Mouse (Mus musculus): ENCODE results near the gene Ptdss2. TPM values are rescaled to one million over a fixed set of nuclear protein-coding genes. Genes with fewer than 3 reads are reported as not detected.

Ptdss2 gene
- polyA plus RNA-seq, 1 experiment: 62.4 TPM

GRCm38 (mm10) chr7:141121051-141121531 lies 1.1 kb upstream of the Ptdss2 start:
- DNase-seq (ENCODE audit: extremely low spot score in 1 of 2, low spot score in 1 of 2): no peak

GRCm38 (mm10) chr7:141122689-141123516 lies 721 bp downstream of the Ptdss2 start:
- peak; percentile 84 to 89 for DNase-seq (ENCODE audit: extremely low spot score in 1 of 2, low spot score in 1 of 2)

- no peak for DNase-seq (ENCODE audit: extremely low spot score in 1 of 2, low spot score in 1 of 2)
Observed at GRCm38 (mm10) chr7:141123517-141123856, 1.3 kb downstream of the Ptdss2 start.

DNA sequence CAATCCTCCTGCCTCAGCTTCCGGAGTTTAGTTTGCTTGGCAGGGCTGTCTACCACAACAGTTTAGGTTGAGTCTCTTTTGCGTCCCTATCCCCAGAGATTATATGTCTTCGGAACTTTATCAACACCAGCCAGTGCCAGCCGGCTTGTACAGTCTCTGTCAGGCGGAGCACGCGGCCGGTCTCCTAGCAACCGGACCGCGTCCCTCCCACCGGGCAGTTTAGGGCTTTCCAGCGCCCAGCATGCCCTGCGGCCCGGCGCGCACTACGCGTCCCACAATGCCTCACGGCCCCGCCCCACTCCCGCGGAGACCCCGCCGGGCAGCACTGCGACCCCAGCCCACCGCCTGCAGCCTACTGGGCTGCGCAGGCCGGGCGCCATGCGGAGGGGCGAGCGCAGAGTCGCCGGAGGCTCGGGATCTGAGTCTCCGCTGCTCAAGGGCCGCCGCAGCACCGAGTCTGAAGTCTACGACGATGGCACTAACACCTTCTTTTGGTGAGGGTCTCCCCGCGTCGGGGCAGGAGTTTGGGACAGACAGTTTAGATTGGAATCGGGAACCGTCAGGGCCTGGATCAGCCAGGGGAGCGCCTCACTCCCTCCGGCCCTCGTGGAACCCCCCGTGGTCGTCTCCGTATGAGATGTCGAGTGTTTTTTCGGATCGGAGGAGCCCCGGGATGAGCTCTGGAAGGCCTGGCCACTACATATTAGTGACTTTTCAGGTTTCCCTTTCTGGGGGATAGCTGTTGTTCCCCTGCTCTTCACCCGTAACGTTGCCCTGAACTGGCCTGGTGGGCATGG lies 9.0 kb downstream of the Ptdss2 start:
- DNase-seq (ENCODE audit: extremely low spot score in 1 of 2, low spot score in 1 of 2): peak; percentile 68 to 91

DNA sequence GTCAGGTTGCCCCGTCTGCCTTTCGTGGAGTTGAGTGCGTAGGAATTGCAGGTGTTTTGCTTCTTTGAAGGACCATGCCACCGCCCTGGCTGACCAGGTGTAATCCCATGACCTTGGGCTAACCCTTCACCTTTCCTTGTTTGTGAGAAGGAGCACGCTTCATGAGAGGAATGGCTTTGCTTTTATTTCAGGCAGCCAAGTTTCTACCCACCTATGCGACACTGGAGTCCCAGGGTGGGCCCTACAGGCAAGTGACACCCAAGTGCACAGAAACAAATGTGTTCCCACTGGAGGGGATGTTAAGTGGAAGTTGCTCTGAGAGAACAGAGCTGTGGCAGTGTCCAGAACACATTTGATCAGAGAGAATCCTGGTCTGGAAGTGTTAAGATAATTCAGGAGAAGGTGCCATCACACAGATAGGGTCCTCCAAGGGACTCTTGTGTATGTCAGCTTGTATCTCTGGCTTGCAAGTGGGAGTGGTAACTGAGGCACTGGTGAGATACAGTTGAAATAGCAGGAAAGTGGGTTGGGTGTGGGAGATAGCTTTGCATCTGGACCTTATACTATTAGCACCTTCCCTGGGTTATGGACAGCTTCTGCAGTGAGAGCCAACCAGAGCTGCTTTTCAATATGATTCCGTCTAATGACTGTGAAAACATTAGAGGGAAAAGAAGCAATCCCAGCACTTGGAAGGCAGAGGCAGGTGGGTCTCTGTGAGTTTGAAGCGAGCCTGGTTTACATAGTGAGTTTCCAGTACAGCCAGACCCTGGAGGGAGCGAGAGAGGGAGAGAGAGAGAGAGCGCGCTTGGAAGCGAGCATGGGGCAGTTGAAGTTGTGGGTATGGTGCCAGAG lies 9.9 kb downstream of the Ptdss2 start:
- DNase-seq (ENCODE audit: extremely low spot score in 1 of 2, low spot score in 1 of 2): no peak

GRCm38 (mm10) chr7:141141326-141141725 lies 19.1 kb downstream of the Ptdss2 start:
- no peak for DNase-seq (ENCODE audit: extremely low spot score in 1 of 2, low spot score in 1 of 2)

GRCm38 (mm10) chr7:141143112-141143511 lies 20.9 kb downstream of the Ptdss2 start:
- DNase-seq (ENCODE audit: extremely low spot score in 1 of 2, low spot score in 1 of 2): no peak

GRCm38 (mm10) chr7:141143861-141144260 lies 21.7 kb downstream of the Ptdss2 start:
- no peak for DNase-seq (ENCODE audit: extremely low spot score in 1 of 2, low spot score in 1 of 2)

- no peak for DNase-seq (ENCODE audit: extremely low spot score in 1 of 2, low spot score in 1 of 2)
Observed at GRCm38 (mm10) chr7:141144650-141145049, 22.5 kb downstream of the Ptdss2 start.

GRCm38 (mm10) chr7:141145403-141145802 lies 23.2 kb downstream of the Ptdss2 start:
- DNase-seq (ENCODE audit: extremely low spot score in 1 of 2, low spot score in 1 of 2): no peak

GRCm38 (mm10) chr7:141146043-141146595 lies 23.9 kb downstream of the Ptdss2 start:
- no peak for DNase-seq (ENCODE audit: extremely low spot score in 1 of 2, low spot score in 1 of 2)

DNA sequence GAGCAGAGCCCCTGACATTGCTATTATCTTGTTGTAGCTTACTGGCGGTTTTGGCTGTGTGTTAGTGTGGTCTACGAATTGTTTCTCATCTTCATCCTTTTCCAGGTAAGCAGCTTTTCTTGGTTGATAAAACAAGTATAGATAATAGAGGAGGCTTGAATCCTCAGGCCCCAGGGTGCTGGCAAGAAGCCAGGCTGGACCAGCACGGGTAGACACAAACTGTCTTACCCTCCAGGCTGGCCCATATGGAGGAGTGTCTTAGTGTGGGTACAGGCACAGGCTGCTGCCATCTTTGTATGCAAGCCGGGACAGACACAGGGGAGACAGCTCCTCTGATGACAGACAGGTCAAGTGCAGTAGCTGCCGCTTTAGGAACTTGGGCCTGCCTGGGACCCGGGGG lies 24.9 kb downstream of the Ptdss2 start:
- DNase-seq (ENCODE audit: extremely low spot score in 1 of 2, low spot score in 1 of 2): no peak

GRCm38 (mm10) chr7:141148639-141149038 lies 26.5 kb downstream of the Ptdss2 start:
- no peak for DNase-seq (ENCODE audit: extremely low spot score in 1 of 2, low spot score in 1 of 2)

- no peak for DNase-seq (ENCODE audit: extremely low spot score in 1 of 2, low spot score in 1 of 2)
Observed at GRCm38 (mm10) chr7:141155362-141155761, 33.2 kb downstream of the Ptdss2 start.

GRCm38 (mm10) chr7:141164397-141164796 lies 42.2 kb downstream of the Ptdss2 start:
- DNase-seq (ENCODE audit: extremely low spot score in 1 of 2, low spot score in 1 of 2): no peak

DNA sequence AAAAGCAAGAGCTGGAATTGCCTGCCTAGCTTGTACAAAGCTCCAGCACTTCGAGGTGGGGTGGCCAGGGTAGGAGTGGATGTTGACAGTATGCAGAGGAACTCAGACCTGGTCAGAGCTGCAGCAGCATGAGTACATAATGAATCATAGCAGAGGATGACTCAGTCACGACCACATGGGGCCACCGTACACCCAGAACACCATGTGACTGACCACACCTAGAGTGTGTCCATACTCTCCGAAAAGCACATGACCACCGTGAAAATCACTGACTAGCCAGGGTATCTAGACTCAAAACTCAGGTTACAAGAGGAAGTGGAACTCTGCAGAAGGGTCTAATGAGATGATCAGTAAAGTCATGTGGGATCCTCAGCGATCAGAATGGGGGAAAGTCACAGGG lies 42.7 kb downstream of the Ptdss2 start:
- DNase-seq (ENCODE audit: extremely low spot score in 1 of 2, low spot score in 1 of 2): peak in 1 of 2 experiments; percentile 34

DNA sequence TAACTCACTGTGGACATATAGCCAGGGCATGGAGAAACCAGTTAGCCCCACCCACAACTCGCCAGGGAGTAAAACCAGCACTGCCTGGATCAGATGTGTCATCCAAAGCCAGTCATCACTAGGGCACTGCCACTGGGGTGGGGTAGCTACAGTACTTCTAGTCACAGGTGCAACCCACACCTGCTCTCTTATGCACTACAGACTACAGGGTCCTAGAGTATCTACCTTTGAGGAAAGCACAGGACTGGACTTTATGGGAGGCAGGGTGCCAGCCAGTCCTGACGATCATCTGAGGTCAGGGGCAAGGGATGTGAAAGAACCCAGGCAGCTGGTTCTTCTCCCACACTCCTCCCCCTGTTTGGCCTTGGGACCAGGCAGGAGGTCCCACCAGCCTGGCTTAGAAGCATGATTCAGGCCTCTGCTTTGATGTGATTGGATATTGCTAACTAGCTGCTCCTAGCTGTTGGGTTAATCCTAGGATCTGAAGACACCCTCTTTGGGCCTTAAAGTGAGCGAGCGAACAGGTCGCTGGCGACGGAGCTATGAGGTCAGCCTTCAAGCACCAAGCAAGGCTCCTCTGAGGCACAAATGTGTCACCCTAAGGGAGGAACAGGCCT lies 45.8 kb downstream of the Ptdss2 start:
- DNase-seq (ENCODE audit: extremely low spot score in 1 of 2, low spot score in 1 of 2): peak in 1 of 2 experiments; percentile 27

GRCm38 (mm10) chr7:141168518-141168953 lies 46.4 kb downstream of the Ptdss2 start:
- peak; percentile 53 to 66 for DNase-seq (ENCODE audit: extremely low spot score in 1 of 2, low spot score in 1 of 2)

- no peak for DNase-seq (ENCODE audit: extremely low spot score in 1 of 2, low spot score in 1 of 2)
Observed at GRCm38 (mm10) chr7:141169300-141169699, 47.1 kb downstream of the Ptdss2 start.

- DNase-seq (ENCODE audit: extremely low spot score in 1 of 2, low spot score in 1 of 2): no peak
Observed at GRCm38 (mm10) chr7:141169866-141170265, 47.7 kb downstream of the Ptdss2 start.
